Mouse (Mus musculus) left cerebral cortex, adult 18-20 months (tissue): ENCODE results near the gene Msmb. TPM values are rescaled to one million over a fixed set of nuclear protein-coding genes. Genes with fewer than 3 reads are reported as not detected.
"Not testable (repeated sequence)": the region's sequence is repeated elsewhere in the genome, so short reads cannot be mapped to it uniquely, and the experiment has no call there.

Experiments used
- DNase-seq, 2 experiments: peaks; one replicate each; pipeline ENCODE4 v3.0.0; 2021 to 2022; ENCODE audit warnings: low spot score in 2 of 2, mixed read lengths in 1 of 2
- long read RNA-seq, 2 experiments: library from polyadenylated mRNA; stranded (forward); transcript quantifications; one replicate each; pipeline ENCODE4 v2.0.0; 2021
- total RNA-seq, 2 experiments: library from RNA; stranded (reverse); gene quantifications; 2 replicates each; pipeline ENCODE4 v1.2.3; 2021

Msmb gene
- not detected for total RNA-seq
- long read RNA-seq, experiment 1, result 0 reads
- long read RNA-seq, experiment 2, result 0 reads

DNA sequence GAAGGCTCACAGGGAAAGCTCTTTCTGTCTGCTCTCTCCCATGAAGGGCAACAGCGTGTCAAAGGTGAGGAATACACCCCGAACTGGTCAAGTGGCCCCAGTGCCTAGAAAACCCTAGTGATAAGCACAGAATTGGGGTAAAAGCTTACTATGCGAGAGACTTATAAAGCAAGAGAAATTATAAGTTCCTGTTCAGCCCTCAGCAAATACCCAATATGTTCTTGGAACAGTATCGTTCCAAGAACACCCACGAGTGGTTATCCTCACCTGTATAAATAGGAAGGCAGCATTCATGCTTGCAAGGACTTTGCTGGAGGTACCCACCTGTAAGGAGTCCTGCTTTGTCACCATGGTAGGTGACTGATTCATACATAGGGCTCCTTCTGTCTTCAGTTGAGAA, at the start of gene Msmb:
Msmb (plus strand) TSS at position 301 of the 400 bp plus-strand sequence.
- no peak for DNase-seq

DNA sequence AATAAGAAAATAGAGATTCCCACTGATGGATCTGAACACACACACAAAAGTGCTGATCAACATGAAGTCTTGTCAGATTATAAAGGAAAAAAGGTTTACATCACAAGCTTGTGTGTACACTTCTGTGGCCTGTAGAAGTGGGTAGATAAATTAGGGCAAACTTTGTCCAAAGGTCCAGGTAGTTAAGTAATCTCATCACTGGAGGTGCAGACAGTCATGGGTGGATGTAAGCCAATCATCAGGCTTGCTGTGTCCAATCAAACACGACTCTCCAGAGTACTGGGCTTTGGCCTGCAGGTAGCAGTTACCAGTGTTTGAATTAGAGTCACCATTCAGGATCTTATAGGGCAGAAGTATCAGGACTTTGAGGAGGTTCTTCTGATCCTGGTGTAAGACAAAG, 48.8 kb upstream of the Msmb start:
- DNase-seq, result no peak

DNA sequence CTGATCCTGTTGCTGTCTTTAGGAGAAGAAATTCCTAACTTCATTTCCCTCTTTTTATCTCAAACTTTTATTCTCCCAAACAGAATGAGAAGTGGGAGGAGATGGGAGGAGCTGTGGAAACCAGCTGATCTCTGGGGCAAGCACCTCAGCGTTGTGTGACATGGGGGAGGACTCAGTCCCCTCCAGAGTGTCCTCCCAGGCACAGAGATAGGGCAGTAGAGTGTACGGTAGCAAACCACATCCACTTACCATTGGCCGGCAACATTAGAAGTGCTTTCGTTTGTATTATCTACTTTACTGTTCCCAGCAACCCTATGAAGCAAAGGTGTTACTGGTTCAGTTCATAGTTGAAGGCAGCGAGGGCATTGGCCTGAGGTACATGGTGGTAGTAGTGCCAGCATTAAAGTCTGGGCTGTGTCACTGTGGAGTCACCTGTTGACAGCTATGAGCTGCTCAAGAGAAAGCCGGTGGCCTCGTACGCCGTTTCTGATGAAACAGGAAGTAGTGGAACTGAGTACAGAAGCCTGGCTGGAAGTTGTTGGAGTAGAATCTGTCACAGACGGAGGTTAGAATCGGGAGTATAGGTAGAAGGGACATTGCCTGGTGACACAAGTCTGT, 48.2 kb upstream of the Msmb start:
- no peak for DNase-seq

DNA sequence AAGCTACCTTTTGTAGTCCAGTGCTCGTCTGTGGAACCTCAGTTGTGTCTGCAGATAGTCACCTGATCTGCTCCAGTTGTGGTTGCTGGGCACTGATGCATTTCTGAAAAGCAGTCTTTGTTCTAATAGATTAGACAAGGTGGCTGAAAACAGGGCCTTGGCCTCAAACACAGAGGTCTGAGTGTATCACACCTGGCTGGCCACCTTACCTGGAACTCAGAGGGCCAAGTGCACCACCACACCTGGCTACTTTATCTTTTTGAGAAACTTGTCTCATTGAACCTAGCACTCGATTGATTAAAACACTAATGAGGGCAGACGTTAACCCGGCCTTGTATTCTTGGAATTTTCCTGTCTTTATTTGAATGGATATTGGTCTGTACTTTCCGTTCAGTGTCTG, 46.2 kb upstream of the Msmb start:
- no peak for DNase-seq

- DNase-seq, result no peak
Measured at GRCm38 (mm10) chr14:32096740-32097139, 45.1 kb upstream of the Msmb start.

DNA sequence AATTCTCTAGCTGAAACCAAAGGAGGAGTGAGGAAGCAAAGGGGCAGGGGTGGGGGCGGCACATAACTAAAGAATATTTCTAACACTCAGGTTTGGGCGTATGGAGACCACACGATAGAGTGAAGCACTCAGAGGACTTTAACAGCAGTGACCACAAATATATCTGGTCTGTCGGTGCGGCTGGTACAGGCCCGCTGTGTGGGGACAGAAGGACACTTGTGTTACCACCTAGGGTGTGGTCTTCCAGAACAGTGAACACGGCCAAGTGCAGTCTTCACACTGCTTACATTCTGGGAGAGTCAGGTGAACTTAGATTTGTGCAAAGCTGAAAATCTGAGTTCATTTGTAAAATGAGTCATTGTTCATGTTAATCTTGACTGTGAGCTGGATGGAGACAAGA, 44.1 kb upstream of the Msmb start:
- no peak for DNase-seq

- no peak for DNase-seq
Measured at GRCm38 (mm10) chr14:32098951-32099350, 42.9 kb upstream of the Msmb start.

- DNase-seq, result no peak
Measured at GRCm38 (mm10) chr14:32103556-32103955, 38.3 kb upstream of the Msmb start.

DNA sequence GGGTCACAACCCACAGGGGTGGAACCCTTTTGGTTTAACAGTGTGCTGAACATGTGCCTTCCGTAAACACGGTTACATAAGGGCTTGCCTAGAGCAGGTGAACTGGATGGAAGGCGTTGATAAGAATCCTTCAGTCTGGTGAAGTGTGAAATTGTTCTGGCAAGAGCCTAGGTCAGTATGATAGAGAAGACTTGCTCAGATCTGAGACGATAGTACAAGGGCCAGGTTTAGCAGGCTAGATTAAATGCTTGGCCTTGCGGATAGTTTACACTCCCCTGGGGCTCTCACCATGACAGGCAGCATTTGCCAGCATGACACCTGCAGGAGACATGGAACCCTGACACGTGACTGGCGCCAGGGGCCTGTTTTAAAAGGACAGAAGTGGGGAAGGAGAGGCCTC, 36.2 kb upstream of the Msmb start:
- no peak for DNase-seq

DNA sequence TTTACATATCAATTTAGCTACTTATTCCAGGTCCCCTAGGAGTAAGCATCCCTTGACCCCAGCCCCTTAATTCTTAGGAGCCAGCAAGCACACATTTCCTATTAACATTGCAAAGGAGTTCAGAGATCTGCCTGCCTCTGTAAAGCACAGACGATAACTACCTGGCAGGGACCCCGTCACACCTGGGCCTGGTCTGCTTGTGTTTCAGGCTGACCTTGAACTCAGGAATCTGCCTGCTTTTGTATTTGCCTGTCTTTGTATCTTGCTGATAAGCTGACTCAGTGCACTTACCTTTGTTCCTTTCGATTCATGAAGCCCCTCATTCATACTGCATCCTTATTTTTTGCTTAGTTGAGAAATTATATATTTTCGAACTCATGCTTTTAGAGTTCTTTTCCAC, 34.9 kb upstream of the Msmb start:
- DNase-seq, result no peak

- not testable (repeated sequence) for DNase-seq
Measured at GRCm38 (mm10) chr14:32112124-32112523, 29.7 kb upstream of the Msmb start.

GRCm38 (mm10) chr14:32120940-32121919, 20.6 kb upstream of the Msmb start:
- no peak for DNase-seq

DNA sequence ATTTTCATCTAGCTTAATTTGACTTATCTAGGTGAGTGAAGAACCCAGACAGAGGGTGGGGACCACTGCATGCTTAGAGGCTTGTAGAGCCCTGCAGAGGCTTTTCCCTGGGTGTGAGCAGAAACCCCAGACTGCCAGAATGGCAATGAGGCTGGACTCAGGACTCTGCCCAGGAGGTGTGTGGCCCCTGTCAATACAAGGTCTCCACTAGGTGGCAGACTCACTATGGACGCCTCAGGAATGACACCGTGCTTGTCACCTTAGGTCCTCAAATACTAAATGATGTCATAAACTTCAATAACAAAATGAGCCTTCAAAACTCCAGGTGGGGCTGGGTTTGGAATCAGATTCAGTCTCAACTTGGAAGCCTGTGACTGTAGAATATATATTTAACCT, 19.9 kb upstream of the Msmb start:
- DNase-seq, result no peak

GRCm38 (mm10) chr14:32124261-32124660, 17.6 kb upstream of the Msmb start:
- DNase-seq, result no peak

DNA sequence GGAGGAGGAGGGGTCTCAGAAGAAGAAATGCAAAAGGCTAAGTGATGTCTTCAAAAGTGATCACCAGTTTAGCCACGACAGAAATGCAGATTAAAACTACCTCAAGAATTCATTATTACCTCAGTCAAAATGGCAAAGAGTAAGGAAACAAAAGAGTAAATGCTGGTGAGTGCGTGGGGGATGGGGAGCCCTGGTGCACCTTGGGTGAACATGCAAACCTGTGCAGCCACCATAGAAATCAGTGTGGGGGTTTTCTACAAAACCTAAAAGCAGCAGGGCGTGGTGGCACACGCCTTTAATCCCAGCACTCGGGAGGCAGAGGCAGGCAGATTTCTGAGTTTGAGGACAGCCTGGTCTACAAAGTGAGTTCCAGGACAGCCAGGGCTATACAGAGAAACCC, 16.6 kb upstream of the Msmb start:
- DNase-seq, result not testable (repeated sequence)

- no peak for DNase-seq
Measured at GRCm38 (mm10) chr14:32128409-32128808, 13.4 kb upstream of the Msmb start.

GRCm38 (mm10) chr14:32131836-32132235, 10.0 kb upstream of the Msmb start:
- no peak for DNase-seq

- no peak for DNase-seq
Measured at GRCm38 (mm10) chr14:32134293-32134692, 7.5 kb upstream of the Msmb start.

GRCm38 (mm10) chr14:32136467-32136866, 5.4 kb upstream of the Msmb start:
- DNase-seq, result not testable (repeated sequence)

- no peak for DNase-seq
Measured at GRCm38 (mm10) chr14:32140359-32140965, 1.4 kb upstream of the Msmb start.

DNA sequence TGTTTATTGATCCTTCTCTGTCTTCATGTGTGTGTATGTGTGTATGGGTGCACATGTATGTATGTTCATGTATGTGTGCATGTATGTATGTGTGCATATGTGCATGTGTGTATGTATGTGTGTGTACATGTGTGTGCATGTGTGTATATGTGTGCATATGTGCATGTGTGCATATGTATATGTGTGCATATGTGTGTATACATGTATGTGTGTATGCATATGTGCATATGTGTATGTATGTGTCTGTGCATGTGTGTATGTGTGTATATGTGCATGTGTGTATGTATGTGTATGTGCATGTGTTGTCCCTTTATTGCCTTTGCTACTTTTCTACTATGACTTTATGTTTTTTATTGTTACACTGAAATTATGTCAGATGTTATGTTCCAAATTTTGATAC, 2.9 kb downstream of the Msmb start:
- DNase-seq, result no peak

GRCm38 (mm10) chr14:32145401-32145800, 3.6 kb downstream of the Msmb start:
- DNase-seq, result no peak
